Mouse (Mus musculus) heart, postnatal 4 days (tissue): ENCODE data around the gene Sprtn. TPM values are rescaled to one million over a fixed set of nuclear protein-coding genes. Genes with fewer than 3 reads are reported as not detected.

ENCODE experiments used
- DNase-seq: peaks from one replicate; pipeline ENCODE4 v3.0.0; 2021
- total RNA-seq, 2 experiments: library from RNA; stranded (reverse); gene quantifications; 2 replicates each; pipeline ENCODE4 v1.2.3; 2021

The Sprtn gene
- total RNA-seq, 2 experiments from 2014 or later, result 19.4 to 21.3 TPM

DNA sequence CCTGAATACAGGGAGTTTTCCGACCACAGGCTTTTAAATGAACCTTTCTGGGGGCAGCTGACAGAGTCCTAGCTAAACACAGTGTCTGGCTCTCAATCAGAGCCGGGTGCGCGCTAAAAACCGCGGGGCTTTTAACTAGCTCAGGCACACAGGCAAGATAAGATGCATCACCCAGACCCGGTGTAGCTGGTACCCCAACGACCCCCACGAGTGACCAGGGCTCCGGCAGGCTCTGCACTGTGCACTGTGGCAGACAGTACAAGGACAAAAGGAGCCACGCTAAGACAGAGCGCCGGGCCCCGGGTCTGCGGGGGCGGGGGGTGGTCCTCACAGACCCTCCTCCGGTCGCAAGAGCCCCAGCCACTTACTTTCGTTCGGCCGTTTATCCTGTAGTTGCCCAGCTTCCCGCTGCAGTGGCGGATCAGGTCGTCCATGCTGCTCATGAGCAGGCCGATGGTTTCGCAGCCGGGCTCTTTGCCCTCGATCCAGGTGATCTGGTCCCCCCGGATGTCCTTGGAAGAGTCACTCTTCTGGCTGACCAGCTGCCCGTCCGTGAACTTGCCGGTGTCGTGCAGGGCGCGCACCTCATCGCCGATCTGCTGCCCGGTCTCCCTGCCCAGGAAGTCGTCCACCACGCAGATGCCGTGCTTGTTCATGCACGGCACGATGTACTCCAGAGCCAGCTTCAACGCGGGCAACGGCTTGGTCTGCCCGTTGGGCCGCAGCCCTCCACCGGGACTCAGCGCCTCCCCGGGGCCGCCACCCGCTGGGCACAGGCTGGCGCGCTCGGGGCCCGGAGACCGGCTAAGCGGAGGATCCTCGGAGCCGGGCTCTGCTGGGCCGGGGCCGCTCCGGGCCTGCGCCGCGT lies 50.4 kb downstream of the Sprtn start:
- peak; percentile 58 for DNase-seq

DNA sequence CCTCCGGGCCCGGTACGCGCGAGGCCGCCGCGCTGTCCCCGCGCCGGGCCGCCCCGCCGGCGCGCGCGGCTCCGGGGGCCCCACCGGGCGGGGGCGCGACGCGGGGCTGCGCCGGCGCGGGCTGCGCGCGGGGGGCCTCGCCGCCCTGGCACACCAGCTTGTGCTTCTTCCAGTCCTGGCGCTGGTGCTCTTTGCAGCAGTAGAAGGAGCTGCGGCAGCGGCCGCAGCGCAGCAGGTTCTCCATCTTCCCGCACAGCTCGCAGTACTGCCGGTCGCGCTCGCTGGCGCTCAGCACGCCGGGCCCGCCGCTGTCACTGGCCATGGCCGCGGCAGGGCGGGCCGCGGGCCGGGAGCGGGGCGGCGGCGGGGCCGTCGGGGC lies 51.0 kb downstream of the Sprtn start:
- DNase-seq, result peak; percentile 40

DNA sequence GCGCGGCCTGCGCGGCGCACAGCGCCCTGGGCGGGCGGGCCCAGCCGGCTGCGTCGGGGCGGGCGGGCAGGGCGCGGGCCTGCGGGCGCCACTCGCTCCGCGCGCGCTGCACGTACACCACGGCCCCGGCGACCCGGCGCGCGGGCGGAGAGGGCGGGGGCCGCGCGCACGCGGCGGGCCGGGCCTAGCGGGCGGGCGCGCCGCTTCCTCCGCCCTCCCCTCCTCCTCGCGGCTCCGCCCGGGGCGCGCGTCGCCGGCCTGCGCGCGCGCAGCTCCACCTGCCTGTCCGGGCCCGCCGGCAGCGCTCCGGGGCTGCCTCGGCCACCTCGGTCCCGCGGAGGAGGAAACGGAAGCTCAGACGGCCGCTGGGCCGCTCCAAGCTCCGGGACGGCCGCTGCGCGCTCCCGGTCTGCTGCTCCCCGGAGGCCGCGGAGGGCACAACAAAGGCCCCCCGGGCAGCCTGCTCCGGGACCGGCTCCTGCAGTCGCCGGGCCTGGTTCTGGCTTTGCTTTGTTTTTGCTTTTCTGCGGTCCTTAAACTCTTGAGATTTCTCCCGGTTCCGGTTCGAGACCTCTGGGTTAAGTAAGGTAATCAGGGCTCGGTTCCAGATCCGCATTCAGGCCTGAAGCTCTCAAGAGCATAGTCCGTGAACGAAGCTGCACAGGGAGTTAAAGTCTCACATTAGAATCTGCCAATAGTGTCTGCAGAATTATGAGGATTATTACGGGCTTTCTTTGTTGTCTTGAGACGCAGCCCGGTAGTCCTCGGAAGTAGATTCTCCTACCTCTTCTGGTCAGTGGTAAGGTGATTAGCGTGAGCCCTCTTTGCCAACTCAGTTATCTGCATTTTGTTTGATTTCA lies 51.8 kb downstream of the Sprtn start, which contains the start of gene Egln1:
Gene Egln1 (minus strand): TSS at position 116 of the 860 bp plus-strand sequence.
- DNase-seq, result peak; percentile 83

DNA sequence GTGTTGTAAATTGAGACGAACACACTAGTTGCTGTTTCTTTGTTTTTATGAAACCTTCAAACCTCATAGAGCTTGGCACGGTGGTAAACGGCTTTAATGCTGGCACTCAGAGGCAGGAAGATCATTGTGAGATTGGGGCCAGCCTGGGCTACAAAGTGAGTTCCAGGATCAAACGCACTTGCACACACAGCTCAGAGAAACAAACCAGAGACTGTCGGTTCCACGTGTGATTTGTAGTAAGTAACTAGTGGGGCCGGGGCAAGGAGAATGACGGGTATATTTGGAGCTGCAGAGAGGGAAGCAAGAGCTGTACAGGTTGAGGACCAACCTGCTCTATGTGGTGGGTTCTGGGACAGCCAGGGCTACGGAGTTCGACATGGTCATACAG lies 52.4 kb downstream of the Sprtn start:
- no peak for DNase-seq

DNA sequence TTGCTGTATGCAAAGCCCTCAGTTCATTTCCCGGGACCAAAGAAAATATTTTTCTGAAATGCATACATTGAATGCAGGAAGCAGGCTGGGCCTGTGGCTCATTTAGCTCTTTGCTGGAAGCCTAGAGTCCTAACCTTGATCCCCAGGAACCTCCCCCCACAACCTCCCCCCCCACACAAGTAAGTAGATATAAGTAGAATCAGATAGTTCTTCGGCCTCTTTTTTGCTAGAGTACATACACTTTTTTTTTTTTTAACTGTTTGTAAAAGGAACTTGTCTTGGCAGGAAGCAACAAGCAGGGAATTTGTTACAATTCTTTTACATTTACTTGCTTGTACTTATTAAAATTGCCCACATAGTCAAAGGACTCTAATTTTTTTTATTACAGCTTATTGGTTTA lies 53.2 kb downstream of the Sprtn start:
- no peak for DNase-seq

DNA sequence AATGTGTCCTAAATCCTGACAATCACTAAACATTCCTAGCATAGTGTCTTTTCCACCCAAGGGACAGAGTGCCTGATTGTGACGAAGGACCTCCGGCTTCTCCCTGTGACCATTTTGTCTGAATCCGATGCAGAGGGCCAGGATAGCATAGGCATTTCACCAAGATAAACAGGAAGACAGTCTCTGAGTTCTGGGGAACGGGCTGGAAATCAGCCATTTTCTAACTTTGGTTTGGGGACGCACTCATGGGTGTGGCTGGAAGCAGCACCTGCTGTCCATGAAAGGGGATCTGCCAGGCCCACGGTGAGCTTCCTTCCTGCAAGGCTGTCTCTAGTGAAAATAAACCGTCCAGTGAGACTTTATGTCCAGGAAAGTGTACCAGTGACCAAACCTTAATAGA lies 55.5 kb downstream of the Sprtn start:
- peak; percentile 42 for DNase-seq

DNA sequence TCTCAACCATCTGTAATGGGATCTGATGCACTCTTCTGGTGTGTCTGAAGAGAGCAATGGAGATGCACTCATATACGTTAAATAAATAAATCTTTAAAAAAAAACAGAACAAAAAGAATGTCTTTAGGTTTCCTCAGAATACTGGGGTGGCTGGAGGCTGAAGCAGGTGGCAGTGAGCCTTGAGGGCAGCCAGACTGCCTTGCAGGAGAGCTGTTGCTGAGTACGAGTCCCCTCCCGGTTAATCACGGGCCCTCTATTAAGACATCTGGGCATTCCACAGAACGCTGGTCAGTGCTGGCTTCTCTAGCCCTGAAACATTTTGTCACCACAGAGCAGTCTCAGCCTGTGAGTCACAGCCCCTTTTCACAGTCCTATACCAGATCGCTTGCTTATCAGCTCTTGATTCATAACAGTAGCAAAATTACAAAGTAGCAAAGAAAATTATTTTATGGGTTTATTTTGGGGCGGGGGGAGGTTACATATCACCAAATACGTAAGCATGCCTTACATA lies 56.9 kb downstream of the Sprtn start:
- DNase-seq, result no peak

Other genes starting within 250 kb of the Sprtn start
- gene 2310022B05Rik, start 234.5 kb upstream of the Sprtn start, total RNA-seq, result 100 to 1,000 TPM; 173 to 189 TPM
- gene Ttc13, start 175.9 kb upstream of the Sprtn start, total RNA-seq, result 10 to 100 TPM; 24.0 to 25.3 TPM
- gene Arv1, start 175.7 kb upstream of the Sprtn start, total RNA-seq, result 10 to 100 TPM in 1 of 2 experiments, 1 to 10 TPM in 1; 9.7 to 10.8 TPM
- gene Fam89a, start 146.1 kb upstream of the Sprtn start, total RNA-seq, result 1 to 10 TPM; 1.0 to 1.7 TPM
- under 1 TPM; 0.20 to 0.33 TPM for gene Trim67, start 104.8 kb upstream of the Sprtn start, total RNA-seq
- 100 to 1,000 TPM; 112 to 115 TPM for gene Gnpat, start 34.9 kb upstream of the Sprtn start, total RNA-seq
- 10 to 100 TPM; 44.0 to 46.1 TPM for gene 2810004N23Rik, start 34.8 kb upstream of the Sprtn start, total RNA-seq
- gene Exoc8, start 181 bp upstream of the Sprtn start, total RNA-seq, result 10 to 100 TPM; 15.6 to 16.9 TPM
- gene Egln1, start 51.4 kb downstream of the Sprtn start, total RNA-seq, result 100 to 1,000 TPM; 112 to 115 TPM
- gene Tsnax, start 115.1 kb downstream of the Sprtn start, total RNA-seq, result 10 to 100 TPM; 71.1 to 77.9 TPM
- 1 to 10 TPM; 3.9 to 4.4 TPM for gene Disc1, start 156.3 kb downstream of the Sprtn start, total RNA-seq